24 mouse cellular contexts compared by ENCODE assay signal in genomic region chr4:45655780-45656179, GRCm38 (mm10).
"Had no signal": no experiment of that assay in that cellular context is flagged by ENCODE, and none has a peak within 500 bp of the region (broad histone marks: within the 10 kb centered on the region; RNA-seq: fewer than 3 reads in every experiment).

No protein-coding gene starts in this region.

- ATAC-seq: intestine, postnatal 0 days; midbrain, embryonic 13.5 days; midbrain, embryonic 16.5 days had no signal

- H3K4me3 ChIP-seq: layer of hippocampus, adult 2 months; left cerebral cortex, adult 2 months; limb, embryonic 13.5 days; liver, embryonic 13.5 days; megakaryocyte, embryonic 14.5 days; midbrain, embryonic 10.5 days; midbrain, embryonic 13.5 days; myocyte; neural tube, embryonic 13.5 days; stomach, embryonic 15.5 days had no signal

- H3K9me3 ChIP-seq: limb, embryonic 13.5 days; liver, embryonic 13.5 days; midbrain, embryonic 10.5 days; midbrain, embryonic 13.5 days; neural tube, embryonic 13.5 days; stomach, embryonic 15.5 days had no signal

- H3K4me2 ChIP-seq: limb, embryonic 13.5 days; liver, embryonic 13.5 days; midbrain, embryonic 13.5 days; neural tube, embryonic 13.5 days; stomach, embryonic 15.5 days had no signal

- H3K4me1 ChIP-seq: megakaryocyte, embryonic 14.5 days; stomach, embryonic 15.5 days had no signal

- H3K27ac ChIP-seq: kidney, postnatal 0 days; layer of hippocampus, adult 2 months; left cerebral cortex, adult 2 months; limb, embryonic 13.5 days; liver, embryonic 13.5 days; midbrain, embryonic 10.5 days; midbrain, embryonic 13.5 days; neural tube, embryonic 13.5 days; stomach, embryonic 15.5 days had no signal

- H3K27me3 ChIP-seq: limb, embryonic 13.5 days; liver, embryonic 13.5 days; neural tube, embryonic 13.5 days; stomach, embryonic 15.5 days had no signal

- H3K9ac ChIP-seq: limb, embryonic 13.5 days; liver, embryonic 13.5 days; midbrain, embryonic 13.5 days; neural tube, embryonic 13.5 days; stomach, embryonic 15.5 days had no signal

- H3K36me3 ChIP-seq: limb, embryonic 13.5 days; liver, embryonic 13.5 days; midbrain, embryonic 10.5 days; midbrain, embryonic 13.5 days; neural tube, embryonic 13.5 days; stomach, embryonic 15.5 days had no signal

- DNase-seq: kidney, adult 2 months; kidney, postnatal 25 days; layer of hippocampus, adult 9-11 months; layer of hippocampus, postnatal 36 days; left cerebral cortex, postnatal 4 days; liver, embryonic 13.5 days; retina, postnatal 1 day; right cerebral cortex, postnatal 25 days; spleen, adult 18-20 months; thymus, adult 2 months; thymus, postnatal 14 days; thymus, postnatal 4 days had no signal
